Mouse (Mus musculus): ENCODE measurements around the gene Btn2a2. TPM values are rescaled to one million over a fixed set of nuclear protein-coding genes. Genes with fewer than 3 reads are reported as not detected.
A peak's percentile ranks its signal among the peaks of the same experiment; 100 is the strongest.

Btn2a2 gene
- polyA plus RNA-seq, 1 experiment from 2014 or later, result 0.23 TPM

- in situ Hi-C loops (cut with MboI; ENCODE audit: low pct_unique_long_range_greater_than_20kb), result loop anchor here (10.0 to 25.0 kb wide), 2 partner anchors 300 to 1412 kb away; partner anchors contain the start of genes Hist1h1c, Hist1h2bb and Hist1h3c
- TF ChIP-seq CTCF (IDR thresholded peaks at IDR 0.05), result no peak
- ATAC-seq, result no peak
- CTCF ChIA-PET, result interaction anchor here (1.0 to 3.1 kb wide), 5 partner anchors 10 to 1393 kb away, joined by 3 to 20 read pairs (median 7); no protein-coding TSS in a partner anchor
- POLR2A ChIA-PET, result interaction anchor here (0.7 kb wide), 1 partner anchor 9 kb away, joined by 3 read pairs; no protein-coding TSS in a partner anchor
- DNase-seq (ENCODE audit: low read depth, low spot score), result no peak
- H3K27me3 ChIP-seq, result no peaks in the 10 kb centered on the region
Observed at GRCm38 (mm10) chr13:23436861-23437822, 51.5 kb downstream of the Btn2a2 start.

GRCm38 (mm10) chr13:23436231-23436661 lies 52.4 kb downstream of the Btn2a2 start:
- CTCF ChIA-PET, result interaction anchor here (0.8 to 3.1 kb wide), 5 partner anchors 10 to 1392 kb away, joined by 3 to 20 read pairs (median 7); no protein-coding TSS in a partner anchor
- no peak for ATAC-seq
- in situ Hi-C loops (cut with MboI; ENCODE audit: low pct_unique_long_range_greater_than_20kb), result loop anchor here (10.0 to 25.0 kb wide), 2 partner anchors 301 to 1411 kb away; partner anchors contain the start of genes Hist1h1c, Hist1h2bb and Hist1h3c
- no peaks in the 10 kb centered on the region for H3K27me3 ChIP-seq
- DNase-seq (ENCODE audit: low read depth, low spot score), result no peak
- TF ChIP-seq CTCF (IDR thresholded peaks at IDR 0.05), result no peak
- POLR2A ChIA-PET, result interaction anchor here (0.7 kb wide), 1 partner anchor 8 kb away, joined by 3 read pairs; no protein-coding TSS in a partner anchor

GRCm38 (mm10) chr13:23435676-23436075 lies 53.0 kb downstream of the Btn2a2 start:
- no peaks in the 10 kb centered on the region for H3K27me3 ChIP-seq
- TF ChIP-seq CTCF (IDR thresholded peaks at IDR 0.05), result no peak
- ChIA-PET POLR2A (no interaction called here), CTCF (interaction anchor here (0.8 to 3.1 kb wide), 4 partner anchors 9 to 91 kb away, joined by 3 to 9 read pairs (median 5); no protein-coding TSS in a partner anchor)
- in situ Hi-C loops (cut with MboI; ENCODE audit: low pct_unique_long_range_greater_than_20kb), result loop anchor here (10.0 to 25.0 kb wide), 2 partner anchors 302 to 1411 kb away; partner anchors contain the start of genes Hist1h1c, Hist1h2bb and Hist1h3c
- DNase-seq (ENCODE audit: low read depth, low spot score), result no peak
- ATAC-seq, result no peak

- DNase-seq (ENCODE audit: low read depth, low spot score), result no peak
- POLR2A ChIA-PET, result no interaction called here
- ATAC-seq, result no peak
- CTCF ChIA-PET, result interaction anchor here (0.8 to 3.1 kb wide), 5 partner anchors 9 to 92 kb away, joined by 3 to 9 read pairs (median 3); no protein-coding TSS in a partner anchor
- TF ChIP-seq CTCF (IDR thresholded peaks at IDR 0.05), result no peak
- in situ Hi-C loops (cut with MboI; ENCODE audit: low pct_unique_long_range_greater_than_20kb), result loop anchor here (10.0 to 25.0 kb wide), 2 partner anchors 302 to 1410 kb away; partner anchors contain the start of genes Hist1h1c, Hist1h2bb and Hist1h3c
- H3K27me3 ChIP-seq, result no peaks in the 10 kb centered on the region
Observed at GRCm38 (mm10) chr13:23435241-23435640, 53.4 kb downstream of the Btn2a2 start.

- H3K27me3 ChIP-seq, result no peaks in the 10 kb centered on the region
- ATAC-seq, result no peak
- POLR2A ChIA-PET, result no interaction called here
- in situ Hi-C loops (cut with MboI; ENCODE audit: low pct_unique_long_range_greater_than_20kb), result loop anchor here (5.0 to 25.0 kb wide), 5 partner anchors 88 to 1492 kb away; partner anchors contain the start of genes Hist1h1c, Hist1h2bb and Hist1h3c
- no peak for TF ChIP-seq CTCF (IDR thresholded peaks at IDR 0.05)
- CTCF ChIA-PET, result interaction anchor here (0.8 kb wide), 1 partner anchor 10 kb away, joined by 3 read pairs; no protein-coding TSS in a partner anchor
- DNase-seq (ENCODE audit: low read depth, low spot score), result no peak
Observed at GRCm38 (mm10) chr13:23434426-23434825, 54.2 kb downstream of the Btn2a2 start.

GRCm38 (mm10) chr13:23433801-23434200 lies 54.9 kb downstream of the Btn2a2 start:
- in situ Hi-C loops (cut with MboI; ENCODE audit: low pct_unique_long_range_greater_than_20kb), result loop anchor here (5.0 to 25.0 kb wide), 5 partner anchors 88 to 1492 kb away; partner anchors contain the start of genes Hist1h1c, Hist1h2bb and Hist1h3c
- TF ChIP-seq CTCF (IDR thresholded peaks at IDR 0.05), result no peak
- DNase-seq (ENCODE audit: low read depth, low spot score) (no peak), ATAC-seq (no peak)
- ChIA-PET CTCF (interaction anchor here (1.1 to 3.4 kb wide), 4 partner anchors 9 to 96 kb away, joined by 3 to 21 read pairs (median 11); no protein-coding TSS in a partner anchor), POLR2A (interaction anchor here (1.0 kb wide), 1 partner anchor 1723 kb away, joined by 3 read pairs; no protein-coding TSS in a partner anchor)
- no peaks in the 10 kb centered on the region for H3K27me3 ChIP-seq

- ATAC-seq, result no peak
- POLR2A ChIA-PET, result interaction anchor here (0.6 to 1.3 kb wide), 3 partner anchors 92 to 1722 kb away, joined by 3 to 5 read pairs (median 3); no protein-coding TSS in a partner anchor
- TF ChIP-seq CTCF (IDR thresholded peaks at IDR 0.05), result no peak
- H3K27me3 ChIP-seq, result no peaks in the 10 kb centered on the region
- no peak for DNase-seq (ENCODE audit: low read depth, low spot score)
- in situ Hi-C loops (cut with MboI; ENCODE audit: low pct_unique_long_range_greater_than_20kb), result loop anchor here (5.0 to 25.0 kb wide), 5 partner anchors 89 to 1491 kb away; partner anchors contain the start of genes Hist1h1c, Hist1h2bb and Hist1h3c
- CTCF ChIA-PET, result interaction anchor here (1.0 to 3.4 kb wide), 10 partner anchors 8 to 97 kb away, joined by 3 to 21 read pairs (median 6); no protein-coding TSS in a partner anchor
Observed at GRCm38 (mm10) chr13:23433206-23433605, 55.5 kb downstream of the Btn2a2 start.

- peak; percentile 94 for TF ChIP-seq CTCF (IDR thresholded peaks at IDR 0.05)
- peak; percentile 84 for ATAC-seq
- ChIA-PET CTCF (interaction anchor here (1.0 to 3.4 kb wide), 11 partner anchors 8 to 97 kb away, joined by 3 to 21 read pairs (median 4); no protein-coding TSS in a partner anchor), POLR2A (interaction anchor here (0.6 to 1.3 kb wide), 3 partner anchors 92 to 1722 kb away, joined by 3 to 5 read pairs (median 3); no protein-coding TSS in a partner anchor)
- in situ Hi-C loops (cut with MboI; ENCODE audit: low pct_unique_long_range_greater_than_20kb), result loop anchor here (5.0 to 25.0 kb wide), 5 partner anchors 90 to 1490 kb away; partner anchors contain the start of genes Hist1h1c, Hist1h2bb and Hist1h3c
- DNase-seq (ENCODE audit: low read depth, low spot score), result peak; percentile 84
- no peaks in the 10 kb centered on the region for H3K27me3 ChIP-seq
Observed at GRCm38 (mm10) chr13:23432562-23433201, 56.0 kb downstream of the Btn2a2 start.

GRCm38 (mm10) chr13:23431351-23431771 lies 57.3 kb downstream of the Btn2a2 start:
- POLR2A ChIA-PET, result no interaction called here
- ATAC-seq (peak; percentile 42), DNase-seq (ENCODE audit: low read depth, low spot score) (no peak)
- no peak for TF ChIP-seq CTCF (IDR thresholded peaks at IDR 0.05)
- in situ Hi-C loops (cut with MboI; ENCODE audit: low pct_unique_long_range_greater_than_20kb), result loop anchor here (5.0 to 25.0 kb wide), 5 partner anchors 91 to 1489 kb away; partner anchors contain the start of genes Hist1h1c, Hist1h2bb and Hist1h3c
- CTCF ChIA-PET, result interaction anchor here (1.0 to 3.4 kb wide), 6 partner anchors 13 to 98 kb away, joined by 3 to 21 read pairs (median 16); no protein-coding TSS in a partner anchor
- no peaks in the 10 kb centered on the region for H3K27me3 ChIP-seq
